Mouse (Mus musculus) c-Kit-positive CD71-positive TER-119-negative erythroid progenitor cells, embryonic 14.5 days (primary cell): Measurements from ENCODE around the gene 4833439L19Rik.

Experiments used
- DNase-seq: peaks from one replicate; pipeline ENCODE4 v3.0.0-alpha.2; 2013; ENCODE audit warnings: low read depth

The 4833439L19Rik gene

DNA sequence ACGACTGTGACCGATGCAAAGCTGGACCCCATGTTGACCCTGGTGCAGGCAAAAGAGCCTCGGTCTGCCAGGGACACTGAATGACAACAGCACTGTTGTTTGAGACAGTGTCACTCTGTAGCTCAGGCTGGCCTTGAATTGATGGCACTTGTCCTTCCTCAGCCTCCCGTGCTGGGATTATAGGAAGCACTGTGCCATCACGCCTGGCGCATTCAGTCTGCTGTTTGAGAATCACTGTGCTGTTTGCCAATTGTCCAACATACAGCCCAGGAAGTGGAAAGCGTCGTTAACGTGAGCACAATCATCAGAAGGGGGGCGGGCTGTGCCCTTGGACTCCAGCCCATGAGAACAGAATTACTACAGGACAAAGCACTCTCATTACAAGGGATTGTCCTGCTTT is 16.9 kb upstream of the 4833439L19Rik start:
- no peak for DNase-seq

DNA sequence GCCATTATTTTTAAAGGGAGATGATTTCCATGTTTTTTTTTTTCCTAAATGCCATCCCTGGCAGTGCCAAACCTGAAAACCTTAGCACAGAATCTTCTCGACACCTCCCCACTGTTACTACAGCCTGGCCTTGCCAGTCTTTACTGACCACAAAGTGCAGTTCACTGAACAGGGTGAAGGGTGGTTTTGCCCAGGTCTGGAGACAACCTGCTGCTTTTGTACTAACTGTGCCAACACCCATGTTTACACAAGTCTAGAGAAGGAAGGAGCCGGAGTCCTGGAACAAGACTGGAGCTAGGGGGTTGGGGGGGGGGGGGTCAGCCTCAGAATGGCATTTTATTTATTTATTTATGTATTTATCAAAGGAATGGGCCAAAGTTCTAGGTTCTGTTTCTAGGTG is 16.1 kb upstream of the 4833439L19Rik start:
- DNase-seq, result no peak

DNA sequence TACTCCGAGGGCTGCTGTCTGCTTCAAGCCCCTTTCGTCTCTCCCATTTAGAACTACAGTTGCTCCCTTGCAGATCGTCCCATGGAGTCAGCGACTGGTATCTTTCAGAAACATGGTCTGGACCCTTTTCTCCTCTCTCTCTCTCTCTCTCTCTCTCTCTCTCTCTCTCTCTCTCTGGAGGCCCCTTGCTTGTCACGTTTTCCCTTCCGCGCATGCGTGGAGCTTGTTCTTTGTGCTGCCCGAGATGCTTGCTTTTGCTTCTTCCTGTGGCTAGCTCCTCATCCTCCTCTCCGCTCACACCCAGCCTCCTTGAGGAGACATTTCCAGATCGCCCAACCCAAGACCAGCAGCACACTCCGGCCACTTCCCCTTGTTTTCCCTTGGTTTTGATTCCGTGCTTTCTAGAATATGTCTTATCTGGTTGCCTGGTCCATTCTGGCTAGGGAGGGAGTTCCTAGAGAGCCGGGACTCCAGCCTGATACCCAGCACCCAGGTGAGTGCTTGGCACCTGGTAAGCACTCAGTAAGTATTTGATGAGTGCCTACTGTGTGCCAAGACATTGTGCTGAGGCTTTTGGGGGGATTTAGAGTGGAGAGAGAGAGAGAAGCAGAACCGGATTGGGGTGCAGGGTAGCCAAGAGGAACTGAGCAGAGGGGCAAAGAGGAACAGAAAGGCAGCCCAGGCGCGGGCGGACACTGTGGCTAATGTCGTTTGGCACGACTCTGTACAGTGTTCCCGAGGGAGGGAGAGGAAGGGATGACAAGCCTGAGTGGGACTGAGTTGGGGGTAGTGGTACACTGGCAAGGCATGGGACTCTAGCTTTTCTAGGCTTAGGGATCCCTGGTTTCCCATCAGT is 12.6 kb upstream of the 4833439L19Rik start:
- DNase-seq, result no peak

DNA sequence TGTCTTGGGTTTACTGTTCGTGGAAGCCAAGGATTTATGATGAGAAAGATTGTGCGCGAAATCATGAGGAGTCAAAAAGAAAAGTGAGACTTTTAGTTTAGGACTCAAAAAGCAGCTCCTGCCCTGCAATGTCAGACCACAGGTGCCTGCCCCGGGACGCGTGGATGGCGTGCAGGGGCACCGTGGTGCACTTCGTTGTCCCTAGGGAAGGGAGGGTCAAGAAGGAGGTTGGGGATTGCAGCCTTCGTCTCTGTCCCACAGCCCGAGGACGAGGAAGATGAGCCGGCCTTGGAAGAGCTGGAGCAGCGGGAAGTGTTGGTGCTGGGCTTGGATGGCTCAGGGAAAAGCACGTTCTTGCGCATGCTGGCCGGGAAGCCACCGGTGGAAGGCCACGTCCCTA is 10.3 kb upstream of the 4833439L19Rik start:
- no peak for DNase-seq

DNA sequence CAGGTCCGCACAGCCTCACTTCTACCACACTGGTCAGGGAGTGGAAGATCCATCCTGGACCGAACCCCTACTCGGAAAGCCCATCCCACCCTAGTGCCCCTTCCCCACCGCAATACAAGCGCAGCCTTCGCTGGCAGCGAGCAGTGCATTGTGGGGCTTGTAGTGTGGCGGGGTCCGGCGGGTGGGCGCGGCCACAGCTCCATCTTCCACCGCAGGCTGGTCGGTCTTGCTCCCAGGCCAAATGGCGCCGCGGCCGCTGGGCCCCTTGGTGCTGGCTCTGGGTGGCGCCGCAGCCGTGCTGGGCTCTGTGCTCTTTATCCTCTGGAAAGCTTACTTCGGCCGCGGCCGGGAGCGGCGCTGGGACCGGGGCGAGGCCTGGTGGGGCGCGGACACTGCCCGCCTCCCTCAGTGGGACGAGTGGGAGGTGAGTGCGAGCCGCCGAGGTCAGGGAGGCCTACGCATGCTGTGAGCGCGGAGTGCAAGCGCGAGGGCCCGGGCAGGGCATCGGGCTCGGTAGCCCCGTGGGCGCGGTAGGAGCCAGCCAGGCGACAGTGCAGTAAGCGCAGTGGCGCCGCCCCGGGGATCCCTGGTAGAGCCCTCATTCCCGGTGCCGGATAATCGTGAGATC is 9.7 kb upstream of the 4833439L19Rik start, which contains the start of gene Arl10:
Gene Arl10 (plus strand): TSS at position 162 of the 628 bp plus-strand sequence.
- DNase-seq, result no peak

DNA sequence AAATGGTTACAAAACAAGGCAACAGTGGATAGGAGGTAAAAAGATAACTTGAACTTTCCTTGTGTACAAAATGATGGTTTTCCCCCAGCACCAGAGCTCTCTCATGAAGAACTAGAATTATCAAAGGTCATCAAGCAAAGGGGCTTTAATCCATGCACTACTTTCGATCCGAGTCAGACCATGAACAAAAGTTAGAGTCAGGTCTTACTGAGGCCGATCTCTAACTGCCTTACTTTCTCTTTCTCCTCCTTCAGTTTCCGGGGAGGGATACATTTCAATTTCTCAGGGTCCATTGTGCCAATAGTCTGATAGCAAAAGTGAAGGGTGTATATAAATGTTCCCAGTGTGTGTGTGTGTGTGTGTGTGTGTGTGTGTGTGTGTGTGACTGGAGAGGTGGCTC is 7.4 kb upstream of the 4833439L19Rik start:
- no peak for DNase-seq

DNA sequence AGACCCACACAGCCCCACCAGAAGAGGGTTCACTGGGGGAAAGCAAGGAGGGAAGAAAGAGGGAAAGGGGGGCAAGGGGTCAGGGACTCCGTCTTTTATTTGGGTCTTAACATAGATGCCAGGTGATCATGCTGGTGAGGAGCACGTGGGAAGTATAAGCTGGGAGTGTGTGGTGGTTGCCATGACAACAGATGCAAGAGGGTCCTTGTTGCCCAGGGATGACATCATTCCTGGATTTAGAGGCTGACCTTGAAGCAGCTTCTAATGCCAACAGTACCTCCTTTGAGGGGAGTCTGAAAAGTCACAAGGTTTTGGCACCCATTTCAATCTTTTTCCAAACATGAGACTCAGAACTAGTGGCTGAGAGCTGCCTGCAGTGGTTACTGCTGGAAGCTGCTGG is 6.4 kb upstream of the 4833439L19Rik start:
- no peak for DNase-seq

DNA sequence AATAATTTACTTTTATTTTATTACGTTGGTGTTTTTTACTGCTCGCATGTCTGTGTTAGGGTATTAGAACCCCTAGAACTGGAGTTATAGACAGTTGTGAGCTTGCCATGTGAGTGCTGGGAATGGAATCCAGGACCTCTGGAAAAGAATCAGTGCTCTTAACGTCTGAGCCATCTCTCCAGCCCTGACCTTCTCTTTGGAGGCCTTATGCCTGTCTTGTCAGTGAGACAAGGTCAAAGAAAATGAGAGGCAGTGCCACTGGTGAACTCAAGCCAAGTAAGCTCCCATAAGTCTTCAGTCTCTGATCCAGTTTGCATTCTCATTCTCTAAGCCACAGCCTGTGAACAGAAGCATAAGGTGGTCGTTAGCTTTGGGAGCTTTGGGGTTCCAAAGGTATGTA is 5.5 kb upstream of the 4833439L19Rik start:
- DNase-seq, result no peak

DNA sequence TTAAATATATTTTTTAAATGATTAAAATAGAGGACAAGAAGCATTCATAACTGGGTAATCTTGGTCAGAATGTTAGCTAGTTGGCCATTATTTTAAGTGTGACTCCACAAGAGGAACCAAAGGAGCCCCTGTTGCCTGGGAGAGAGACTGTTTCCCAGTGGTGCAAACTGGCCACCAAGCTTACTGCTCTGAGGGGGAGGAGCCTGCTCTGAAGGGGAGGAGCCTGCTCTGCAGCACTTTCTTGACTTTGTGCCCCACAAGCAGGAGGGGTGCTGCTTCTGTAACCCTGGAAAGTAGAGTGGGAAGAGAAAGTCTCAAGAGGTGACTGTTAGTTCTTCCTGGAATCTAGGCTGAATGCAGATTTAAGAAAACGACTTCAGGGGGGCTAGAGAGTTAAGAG is 4.0 kb upstream of the 4833439L19Rik start:
- DNase-seq, result no peak

DNA sequence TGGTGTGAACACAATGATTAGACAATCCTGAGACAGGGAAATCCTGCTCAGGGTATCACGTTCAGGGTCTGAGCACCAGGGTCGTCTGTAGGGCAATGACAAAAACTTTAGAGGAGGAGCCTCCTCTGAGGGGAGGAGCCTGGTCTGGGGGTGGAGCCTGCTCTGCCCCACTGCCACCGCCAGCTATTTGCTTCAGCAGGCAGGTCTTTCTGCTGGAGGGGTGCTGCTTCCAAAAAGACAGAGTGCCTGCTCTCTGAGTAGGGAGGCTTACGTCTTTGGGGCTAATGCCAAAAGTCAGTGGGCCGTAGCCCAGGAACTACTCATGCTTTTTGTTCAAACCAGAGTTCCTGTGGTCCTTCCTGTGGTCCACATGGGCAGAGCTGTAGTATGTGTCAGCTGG is 3.1 kb upstream of the 4833439L19Rik start:
- DNase-seq, result no peak

DNA sequence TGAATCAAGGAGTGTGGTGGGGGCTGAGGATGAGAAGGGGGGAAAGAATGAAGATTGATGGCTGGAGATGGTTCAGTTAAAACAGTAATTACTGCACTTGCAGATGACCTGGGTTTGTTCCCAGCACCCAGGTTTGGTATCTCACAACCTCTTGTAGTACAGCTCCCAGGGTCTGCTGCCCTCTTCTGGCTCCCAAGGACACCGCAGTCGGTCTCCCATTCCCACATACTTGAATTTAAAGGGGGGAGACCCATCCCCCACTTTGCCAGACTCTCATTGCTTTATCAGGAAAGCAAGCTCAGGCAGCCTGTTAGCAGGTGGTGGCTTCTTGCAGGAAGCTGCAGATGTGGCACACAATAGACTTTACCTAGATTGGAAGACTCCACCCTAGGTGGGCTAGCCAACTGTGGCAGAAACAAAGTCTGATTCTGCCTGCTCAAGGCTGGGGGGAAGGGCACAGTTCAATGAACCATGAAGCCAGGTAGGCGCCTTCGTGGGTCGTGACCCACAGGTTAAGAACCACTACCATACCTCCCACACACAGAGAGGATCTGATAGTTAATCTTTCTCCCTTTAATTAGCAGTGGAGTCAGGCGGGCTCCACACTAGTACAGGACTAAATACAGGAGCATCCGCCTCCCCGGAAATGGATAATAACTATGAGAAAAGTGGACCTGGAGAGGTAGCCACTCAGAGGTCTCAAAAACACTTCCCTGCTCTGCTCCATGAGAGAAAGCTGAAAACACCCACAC is 535 bp upstream of the 4833439L19Rik start:
- no peak for DNase-seq

DNA sequence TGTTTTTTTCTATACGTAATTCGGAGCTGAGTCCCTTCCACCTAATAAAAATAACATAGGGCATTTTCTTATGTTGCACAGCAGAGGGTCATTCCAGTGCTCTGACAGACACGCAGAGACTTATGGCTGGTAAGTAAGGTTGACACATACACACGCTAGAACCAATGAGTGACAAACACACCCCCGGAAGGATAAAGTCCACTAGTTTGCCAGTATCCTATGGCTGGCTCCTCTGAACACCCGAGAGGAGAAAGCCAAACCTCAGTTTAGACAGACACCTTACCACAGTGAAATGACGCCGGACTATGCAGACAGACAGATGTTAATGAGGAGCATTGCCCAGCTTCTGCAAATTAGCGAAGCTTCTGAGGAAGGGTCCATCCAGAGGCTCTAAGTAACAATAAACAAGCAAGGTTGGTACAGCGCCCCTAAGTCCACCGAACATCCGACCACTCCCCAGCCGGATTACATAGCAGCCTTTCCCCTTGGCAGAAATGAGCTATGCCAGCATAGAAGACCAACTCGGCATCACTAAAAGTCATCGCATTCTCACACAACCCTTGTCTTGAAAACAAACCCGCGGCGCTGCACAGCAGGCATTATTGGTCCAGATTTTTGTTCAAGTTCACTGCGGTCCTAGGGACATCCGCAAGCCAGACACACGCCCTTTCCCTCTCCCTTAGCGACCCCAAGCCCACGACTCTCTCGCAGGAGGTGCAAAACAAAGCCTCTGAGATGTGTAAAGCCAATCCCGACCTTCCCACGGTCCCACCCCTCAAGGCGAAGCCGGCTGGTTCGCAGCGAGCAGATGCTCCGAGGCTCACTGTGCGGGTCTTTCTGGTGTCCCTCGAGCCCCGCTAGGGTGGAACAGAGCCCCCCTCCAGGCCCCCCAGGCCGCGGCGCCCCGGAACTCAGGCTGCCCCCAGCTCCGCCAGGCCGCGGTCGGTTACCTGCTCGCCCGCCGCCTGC is 719 bp downstream of the 4833439L19Rik start:
- DNase-seq, result no peak

DNA sequence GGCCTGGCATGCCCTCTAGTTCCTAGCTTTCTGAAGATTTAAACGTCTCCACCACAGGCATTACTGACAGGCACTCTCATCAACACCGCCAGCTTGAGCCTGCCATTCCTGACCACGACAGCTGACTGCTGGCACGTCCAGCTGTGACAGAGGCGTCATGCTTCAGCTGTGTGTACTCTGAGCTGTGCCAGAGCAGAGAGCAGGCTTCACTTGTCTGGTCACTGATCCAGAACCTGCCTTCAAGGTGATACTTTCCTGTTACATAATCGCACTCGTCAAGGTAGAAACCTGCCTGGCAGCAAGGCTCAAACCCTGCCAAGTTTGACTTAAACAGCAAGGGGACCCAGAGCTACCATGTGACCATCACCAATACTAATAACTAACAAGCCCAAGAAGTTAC is 2.7 kb downstream of the 4833439L19Rik start:
- DNase-seq, result no peak

DNA sequence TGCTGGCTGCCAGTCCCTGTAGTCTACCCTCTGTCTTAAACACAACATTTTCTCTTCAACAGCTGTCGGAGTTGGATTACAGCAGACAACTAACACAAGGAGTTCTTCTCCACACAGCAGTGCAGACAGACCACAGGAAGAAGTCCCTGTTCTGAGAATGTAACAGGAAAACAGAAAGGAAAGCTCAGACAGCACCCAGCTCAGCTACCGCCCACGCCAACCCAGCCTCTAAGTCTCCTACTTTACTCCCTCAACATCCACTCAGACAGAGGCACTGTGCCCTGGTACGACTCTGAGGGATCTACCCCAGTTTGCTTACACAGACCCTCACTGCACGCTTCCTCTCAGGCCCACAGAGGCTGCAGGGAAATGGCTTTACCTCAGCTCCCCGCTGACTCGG is 4.6 kb downstream of the 4833439L19Rik start:
- DNase-seq, result no peak

DNA sequence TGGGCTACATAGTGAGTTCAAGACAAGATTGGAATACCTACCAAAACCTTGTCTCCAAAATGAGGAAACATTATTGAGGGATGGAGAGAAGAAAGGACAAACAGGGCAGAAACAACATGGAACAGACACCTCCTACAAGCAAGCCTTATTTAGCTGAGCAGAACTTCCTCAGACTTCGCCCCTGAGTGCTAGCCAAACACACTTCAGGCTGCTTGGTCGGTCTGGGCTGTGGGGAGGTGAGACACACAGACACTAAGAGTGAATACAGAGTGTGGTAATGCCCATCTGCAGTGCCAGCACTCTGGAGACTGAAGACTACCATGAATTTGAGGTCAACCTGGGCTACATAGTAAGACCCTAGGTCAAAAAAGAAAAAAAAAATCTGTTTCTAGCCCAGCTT is 5.6 kb downstream of the 4833439L19Rik start:
- no peak for DNase-seq

DNA sequence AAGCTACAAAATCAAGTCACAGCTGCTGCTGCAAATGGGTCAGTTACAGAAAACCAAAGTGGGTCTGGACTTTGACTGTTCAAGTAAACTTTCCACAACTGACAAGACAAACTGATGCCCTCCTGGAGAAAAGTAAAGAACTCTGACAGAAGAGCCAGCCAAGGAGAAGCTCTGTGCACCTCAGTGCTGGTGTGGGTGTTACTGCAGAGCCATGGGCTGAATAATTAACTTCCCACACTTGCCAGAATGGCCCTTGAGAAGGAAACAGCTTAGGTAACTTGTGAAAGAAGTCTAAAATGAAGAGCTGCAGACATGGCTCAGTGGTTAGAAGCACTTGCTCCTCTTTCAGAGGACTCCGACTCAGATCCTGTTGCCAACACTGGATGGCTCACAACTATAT is 7.6 kb downstream of the 4833439L19Rik start:
- no peak for DNase-seq

DNA sequence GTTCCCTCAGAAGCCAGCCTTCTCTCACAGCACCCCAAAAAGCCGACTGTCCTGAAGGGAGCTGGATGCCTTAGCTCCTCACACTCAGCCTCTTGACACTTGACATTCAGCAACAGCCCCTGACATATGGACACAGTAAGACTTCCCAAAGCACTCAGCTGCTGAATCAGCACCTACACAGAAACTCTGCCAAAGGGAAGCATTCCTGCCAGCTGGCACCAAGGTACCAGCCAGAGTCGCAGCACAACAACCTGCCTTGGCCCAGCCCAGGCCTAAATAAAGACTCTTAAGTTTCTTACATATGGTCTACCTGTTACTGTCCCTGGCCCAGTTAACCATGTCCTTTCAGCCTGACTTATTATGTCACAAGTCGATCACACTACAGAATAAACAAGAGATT is 8.4 kb downstream of the 4833439L19Rik start:
- DNase-seq, result no peak

DNA sequence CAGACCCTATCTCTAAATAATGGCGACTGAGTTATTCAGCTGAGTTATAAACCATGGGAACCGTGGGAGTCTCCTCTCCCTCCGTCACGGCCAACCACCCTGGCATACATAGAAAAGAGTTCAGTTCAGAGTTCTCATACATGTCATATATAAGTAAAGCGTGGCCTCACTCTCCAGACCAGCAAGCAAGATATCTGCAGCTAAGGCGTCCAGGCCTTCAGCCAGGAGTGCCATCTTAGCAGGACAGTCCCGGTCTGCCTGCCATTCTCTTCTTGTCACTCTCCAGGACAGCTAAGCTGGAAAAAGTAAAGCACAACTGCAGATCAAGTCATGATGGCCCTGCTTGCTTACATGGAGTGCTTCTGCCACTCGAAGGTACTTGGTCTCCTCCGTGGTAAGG is 9.1 kb downstream of the 4833439L19Rik start:
- DNase-seq, result no peak

DNA sequence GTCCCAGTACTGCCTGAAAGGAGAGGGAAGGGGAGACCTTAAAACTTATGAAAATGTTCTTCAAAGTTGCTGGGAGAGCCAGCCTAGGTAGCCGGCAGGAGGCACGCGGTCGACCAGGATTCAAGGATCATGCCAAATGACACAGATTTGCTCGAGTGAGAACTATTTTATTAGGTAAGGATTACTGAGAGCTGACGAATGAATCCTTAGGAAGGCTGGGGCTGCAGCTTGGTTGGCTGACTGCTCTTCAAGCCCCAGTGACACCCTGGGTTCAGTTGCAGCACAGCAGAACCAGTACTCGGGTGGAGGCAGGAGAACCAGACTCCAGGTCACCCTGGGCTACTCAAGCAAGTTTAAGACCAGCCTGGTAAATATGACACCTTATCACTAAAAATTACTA is 17.2 kb downstream of the 4833439L19Rik start:
- DNase-seq, result no peak

DNA sequence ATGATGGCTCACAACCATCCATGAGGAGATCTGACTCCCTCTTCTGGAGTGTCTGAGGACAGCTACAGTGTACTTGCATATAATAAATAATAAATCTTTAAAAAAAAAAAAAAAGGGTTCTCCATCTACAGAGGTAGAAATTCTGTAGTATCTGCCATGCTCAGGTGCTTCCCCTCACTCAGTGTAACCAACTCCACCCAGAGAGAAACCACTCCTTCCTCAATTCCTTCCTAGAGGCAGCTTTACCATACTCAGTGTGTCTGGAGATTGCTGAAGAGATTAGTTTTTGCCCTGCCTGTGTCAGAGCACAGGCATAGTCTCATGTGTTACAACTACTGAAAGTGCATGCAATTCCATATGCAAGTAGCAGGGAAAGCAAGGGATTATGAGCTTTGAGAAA is 33.1 kb downstream of the 4833439L19Rik start:
- no peak for DNase-seq

DNA sequence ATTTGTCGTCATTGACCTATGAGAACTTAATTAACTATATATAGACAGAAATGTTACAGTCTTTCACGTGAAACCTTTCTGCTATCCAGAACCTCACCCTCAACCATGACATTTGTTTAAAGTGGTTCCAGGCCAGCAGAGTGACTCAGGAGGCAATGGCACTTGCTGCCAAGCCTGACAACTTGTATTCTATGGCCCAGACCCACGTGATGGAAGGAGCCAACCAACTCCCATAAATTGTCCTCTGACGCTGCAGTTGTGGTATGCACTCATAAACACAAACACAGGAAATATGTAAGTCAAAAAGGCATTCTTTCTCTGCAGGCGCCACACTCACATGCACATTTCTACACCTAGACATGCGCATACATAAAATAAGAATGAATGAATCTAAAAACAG is 38.1 kb downstream of the 4833439L19Rik start:
- no peak for DNase-seq

DNA sequence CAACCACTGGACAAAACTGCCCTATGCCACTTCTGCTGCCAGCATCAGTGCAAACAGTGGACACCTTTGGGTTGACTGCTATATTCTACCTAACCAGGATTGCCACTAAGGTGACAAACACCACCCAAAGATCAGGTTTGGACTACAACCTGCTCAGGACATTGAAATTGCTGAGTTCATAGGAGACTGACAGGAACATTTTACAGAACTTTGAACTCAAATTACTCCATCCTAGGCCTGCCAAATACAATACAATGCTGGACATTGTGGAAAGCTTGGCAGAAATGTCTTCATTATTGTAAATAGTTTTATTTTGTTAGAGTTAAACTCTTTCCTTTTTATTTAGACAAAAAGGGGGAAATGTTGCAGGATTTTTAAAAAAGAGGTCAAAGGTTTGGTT is 44.1 kb downstream of the 4833439L19Rik start:
- DNase-seq, result no peak
